Mouse (Mus musculus): Measurements from ENCODE around the gene Defb18.
"Not testable (repeated sequence)": the region's sequence is repeated elsewhere in the genome, so short reads cannot be mapped to it uniquely, and the experiment has no call there.

The Defb18 gene

DNA sequence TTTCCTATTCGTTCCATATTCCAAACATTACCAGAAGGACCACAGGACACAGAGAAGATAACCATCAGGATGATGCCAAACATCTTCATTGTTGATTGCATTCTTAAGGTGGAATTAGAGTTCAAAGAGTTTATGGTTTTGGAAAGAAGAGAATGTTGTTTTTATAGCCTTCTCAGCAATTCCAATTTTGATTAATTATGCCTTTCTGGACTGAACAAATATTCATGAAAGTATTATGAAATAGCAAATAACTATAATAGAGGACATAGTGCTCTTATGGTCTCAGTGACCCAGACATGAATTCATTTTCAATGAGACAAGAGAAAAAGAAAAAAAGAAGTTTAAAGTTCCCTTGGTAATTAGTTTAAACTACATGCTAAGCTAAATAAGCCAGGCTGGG is at the start of gene Defb18:
TSS of gene Defb18 (minus strand) at position 101 of the 400 bp plus-strand sequence.
- DNase-seq (ENCODE audit: low read depth in 1 of 2, low spot score in 2 of 2): no peak

GRCm38 (mm10) chr1:18271095-18271494 is 33.9 kb upstream of the Defb18 start:
- no peak for DNase-seq (ENCODE audit: low read depth in 1 of 2, low spot score in 2 of 2)

- DNase-seq (ENCODE audit: low read depth in 1 of 2, low spot score in 2 of 2): no peak
These were observed 31.6 kb upstream of the Defb18 start for GRCm38 (mm10) chr1:18268845-18269244.

DNA sequence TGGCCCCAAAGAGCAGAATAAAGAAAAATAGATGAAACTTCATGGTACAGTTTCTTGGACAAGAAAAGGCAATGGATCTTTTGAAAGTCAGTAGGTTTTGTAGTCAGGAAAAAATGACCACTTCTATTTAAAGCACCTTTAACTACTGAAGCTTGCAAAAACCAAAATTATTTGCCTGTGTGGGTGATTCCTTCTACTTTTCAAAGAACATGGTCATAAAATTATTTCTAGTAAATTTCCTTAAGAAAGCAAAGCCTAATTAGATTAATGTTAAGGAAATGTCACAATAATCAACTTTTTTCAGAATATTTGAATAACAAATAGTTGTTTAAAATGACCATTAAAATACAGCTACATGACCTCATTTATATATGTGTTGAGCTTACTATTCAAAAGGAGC is 27.8 kb upstream of the Defb18 start, which contains the start of gene Defb41:
TSS of gene Defb41 (minus strand) at position 101 of the 400 bp plus-strand sequence.
- DNase-seq (ENCODE audit: low read depth in 1 of 2, low spot score in 2 of 2): no peak

DNA sequence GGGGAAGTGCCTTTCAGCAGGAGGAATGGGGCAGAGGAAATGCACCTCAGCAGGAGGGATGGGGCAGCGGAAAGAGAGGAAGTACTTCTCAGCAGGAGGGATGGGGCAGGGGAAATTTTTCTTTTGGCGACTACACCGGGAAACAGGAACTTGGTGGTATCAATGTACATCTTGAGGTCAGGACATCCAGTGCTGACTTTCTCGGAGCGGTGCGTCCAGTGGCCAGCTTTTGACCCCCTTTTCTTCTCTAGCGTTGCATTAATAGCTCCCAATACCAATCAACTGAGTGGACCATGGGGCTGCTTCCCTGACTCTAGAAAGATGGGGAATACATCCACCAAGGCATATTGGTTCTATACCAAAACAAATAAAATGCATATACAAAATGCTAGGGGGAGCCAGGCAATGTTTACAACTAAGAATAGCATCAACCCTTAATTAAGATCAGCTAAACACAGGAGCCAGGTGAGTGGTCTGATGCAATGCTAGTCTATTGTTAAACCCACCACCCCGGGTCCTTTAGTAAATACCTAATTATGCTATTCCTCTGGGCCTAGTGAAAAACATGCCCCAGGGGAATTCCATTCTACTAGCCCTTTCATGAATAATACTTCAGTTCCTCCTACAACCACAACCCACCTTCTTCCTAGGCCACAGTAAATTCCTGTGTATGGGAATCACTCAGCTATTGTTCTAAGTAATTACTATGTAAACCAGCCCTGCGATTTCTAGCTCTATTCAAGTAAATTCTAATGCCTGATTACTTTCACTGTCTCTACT is 8.7 kb upstream of the Defb18 start:
- DNase-seq (ENCODE audit: low read depth in 1 of 2, low spot score in 2 of 2): not testable (repeated sequence)

GRCm38 (mm10) chr1:18223385-18223945 is 13.8 kb downstream of the Defb18 start:
- DNase-seq (ENCODE audit: low read depth in 1 of 2, low spot score in 2 of 2): no peak

GRCm38 (mm10) chr1:18191719-18192118 is 45.5 kb downstream of the Defb18 start:
- DNase-seq (ENCODE audit: low read depth in 1 of 2, low spot score in 2 of 2): no peak

- no peak for DNase-seq (ENCODE audit: low read depth in 1 of 2, low spot score in 2 of 2)
These were observed 46.2 kb downstream of the Defb18 start for GRCm38 (mm10) chr1:18190714-18191712.
